Mouse (Mus musculus) neural tube, embryonic 14.5 days (tissue): ENCODE measurements around the gene Elk4. TPM values are rescaled to one million over a fixed set of nuclear protein-coding genes. Genes with fewer than 3 reads are reported as not detected.

ENCODE experiments used
- ATAC-seq: fragments of 200-750 bp; cut with Nextera tagmentation; 2 replicates; pipeline ENCODE4 v1.8.0; 2017; ENCODE audit warnings: low read depth, mild to moderate bottlenecking, moderate TSS enrichment, moderate library complexity
- H3K27ac ChIP-seq: fragments of 300-500 bp; sonication (generic); 2 replicates; pipeline ENCODE4 v1.5.1; 2014; ENCODE audit warnings: low read depth, mild to moderate bottlenecking, control low read depth, low read length, moderate library complexity, mixed read lengths
- H3K27me3 ChIP-seq: fragments of 300-500 bp; sonication (generic); 2 replicates; pipeline ENCODE4 v1.6.1; 2014; ENCODE audit warnings: low read length; ENCODE audit not compliant: control insufficient read depth, insufficient read depth
- H3K36me3 ChIP-seq: fragments of 300-500 bp; sonication (generic); 2 replicates; pipeline ENCODE4 v1.6.1; 2014; ENCODE audit warnings: low read length, mixed read lengths; ENCODE audit not compliant: control insufficient read depth, insufficient read depth
- H3K4me1 ChIP-seq: fragments of 300-500 bp; sonication (generic); 2 replicates; pipeline ENCODE4 v1.6.1; 2014; ENCODE audit warnings: low read length; ENCODE audit not compliant: control insufficient read depth, insufficient read depth
- H3K4me2 ChIP-seq: fragments of 300-500 bp; sonication (generic); 2 replicates; pipeline ENCODE4 v1.6.1; 2014; ENCODE audit warnings: mild to moderate bottlenecking, low read depth, low read length, control low read depth
- H3K4me3 ChIP-seq: fragments of 300-500 bp; sonication (generic); 2 replicates; pipeline ENCODE4 v1.5.1; 2014; ENCODE audit warnings: low read depth, low read length, control low read depth, mixed read lengths
- H3K9ac ChIP-seq: fragments of 300-500 bp; sonication (generic); replicated peaks from 2 replicates; pipeline ENCODE4 v1.6.1; 2014; ENCODE audit warnings: low read depth, mild to moderate bottlenecking, control low read depth, low read length, mixed read lengths
- H3K9me3 ChIP-seq: fragments of 300-500 bp; sonication (generic); 2 replicates; pipeline ENCODE4 v1.6.1; 2016; ENCODE audit warnings: low read length; ENCODE audit not compliant: control insufficient read depth
- WGBS: fragments of 180-500 bp; shearing (Covaris S2); extraction: QIAGEN DNeasy Blood & Tissue Kit; methylation state at CpG from one replicate; pipeline ENCODE4 v1.1.7; 2014; 5-methylcytosine and 5-hydroxymethylcytosine counted together
- polyA plus RNA-seq: library from polyadenylated mRNA; unstranded; fragments of >200 nt; fragmentation: Nextera tagmentation; extraction: Ambion mirVana; gene quantifications from 2 replicates; pipeline ENCODE4 v1.2.1, GENCODE M21; 2014

Elk4 gene
- polyA plus RNA-seq, 1 experiment from 2014 or later: 13.8 TPM

GRCm38 (mm10) chr1:132043759-132044158 lies 36.4 kb downstream of the Elk4 start:
- Histone ChIP-seq H3K36me3 (no peaks in the 10 kb centered on the region), H3K9me3 (no peaks in the 10 kb centered on the region), H3K4me1 (no peaks in the 10 kb centered on the region), H3K4me3 (no peak overlapping the region), H3K4me2 (no peak overlapping the region), H3K27me3 (no peaks in the 10 kb centered on the region), H3K9ac (no peak overlapping the region), H3K27ac (no peak overlapping the region)
- WGBS: 77% methylated on average over 4 of the region's 4 CpGs
- ATAC-seq: no peak

GRCm38 (mm10) chr1:132046143-132046735 lies 38.8 kb downstream of the Elk4 start:
- Histone ChIP-seq H3K36me3 (no peaks in the 10 kb centered on the region), H3K27me3 (no peaks in the 10 kb centered on the region), H3K4me1 (no peaks in the 10 kb centered on the region), H3K9ac (no peak overlapping the region), H3K4me3 (no peak overlapping the region), H3K27ac (no peak overlapping the region), H3K4me2 (no peak overlapping the region), H3K9me3 (no peaks in the 10 kb centered on the region)
- peak; percentile 71 for ATAC-seq
- WGBS: 25% methylated on average over 15 of the region's 15 CpGs

- H3K4me2 ChIP-seq: no peak overlapping the region
- 81% methylated on average over 3 of the region's 3 CpGs for WGBS
Observed at GRCm38 (mm10) chr1:132051746-132052145, 44.3 kb downstream of the Elk4 start.

GRCm38 (mm10) chr1:132054387-132054786 lies 47.0 kb downstream of the Elk4 start:
- 79% methylated on average over 3 of the region's 3 CpGs for WGBS
- ATAC-seq: no peak
- Histone ChIP-seq H3K4me2 (no peak overlapping the region), H3K9me3 (no peaks in the 10 kb centered on the region), H3K9ac (no peak overlapping the region), H3K4me3 (no peak overlapping the region), H3K4me1 (no peaks in the 10 kb centered on the region), H3K27me3 (no peaks in the 10 kb centered on the region), H3K36me3 (no peaks in the 10 kb centered on the region), H3K27ac (no peak overlapping the region)

More at GRCm38 (mm10) chr1:132051746-132052145, 44.3 kb downstream of the Elk4 start:
- Histone ChIP-seq H3K27ac (no peak overlapping the region), H3K4me3 (no peak overlapping the region), H3K9ac (no peak overlapping the region), H3K36me3 (no peaks in the 10 kb centered on the region), H3K4me1 (no peaks in the 10 kb centered on the region), H3K27me3 (no peaks in the 10 kb centered on the region), H3K9me3 (no peaks in the 10 kb centered on the region)
- no peak for ATAC-seq

DNA sequence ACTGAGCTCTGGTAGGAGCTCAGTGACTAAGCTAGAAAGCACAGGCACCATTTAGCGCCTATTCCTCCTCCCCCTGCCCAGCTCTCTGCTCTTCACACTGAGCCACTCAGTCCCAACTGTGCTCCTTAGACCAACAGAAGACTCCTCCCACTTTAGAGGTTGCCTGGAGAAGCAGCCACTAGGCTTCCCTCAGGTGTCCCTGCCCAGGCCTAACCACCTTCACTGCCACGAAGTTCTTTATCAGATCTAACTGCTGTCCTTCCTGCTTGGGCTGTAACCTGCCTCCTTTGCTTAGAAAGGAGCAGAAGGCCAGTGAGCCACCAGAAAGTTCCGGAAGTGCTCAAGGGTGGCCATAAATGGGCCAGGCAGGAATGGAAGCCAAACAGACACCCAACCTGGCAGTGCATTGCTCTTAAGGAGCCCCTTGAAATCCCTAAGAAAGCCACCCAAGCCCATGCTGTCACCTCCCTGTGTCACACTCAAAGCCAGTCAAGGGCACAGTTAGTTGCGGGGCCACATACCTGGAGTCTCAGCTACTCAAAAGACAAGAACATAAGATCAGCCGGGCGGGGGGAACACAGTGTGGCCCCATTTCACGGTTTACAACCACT lies 47.8 kb downstream of the Elk4 start:
- ATAC-seq: no peak
- Histone ChIP-seq H3K27me3 (no peaks in the 10 kb centered on the region), H3K4me3 (no peak overlapping the region), H3K36me3 (no peaks in the 10 kb centered on the region), H3K27ac (no peak overlapping the region), H3K9me3 (no peaks in the 10 kb centered on the region), H3K4me2 (no peak overlapping the region), H3K4me1 (no peaks in the 10 kb centered on the region), H3K9ac (no peak overlapping the region)
- 87% methylated on average over 7 of the region's 7 CpGs for WGBS

- H3K4me2 ChIP-seq: no peak overlapping the region
- no peaks in the 10 kb centered on the region for H3K9me3 ChIP-seq
- 93% methylated on average over 5 of the region's 5 CpGs for WGBS
- no peak overlapping the region for H3K4me3 ChIP-seq
- no peaks in the 10 kb centered on the region for H3K27me3 ChIP-seq
- no peaks in the 10 kb centered on the region for H3K4me1 ChIP-seq
- H3K9ac ChIP-seq: no peak overlapping the region
- H3K36me3 ChIP-seq: no peaks in the 10 kb centered on the region
- ATAC-seq: no peak
- H3K27ac ChIP-seq: no peak overlapping the region
Observed at GRCm38 (mm10) chr1:132058558-132058957, 51.2 kb downstream of the Elk4 start.

DNA sequence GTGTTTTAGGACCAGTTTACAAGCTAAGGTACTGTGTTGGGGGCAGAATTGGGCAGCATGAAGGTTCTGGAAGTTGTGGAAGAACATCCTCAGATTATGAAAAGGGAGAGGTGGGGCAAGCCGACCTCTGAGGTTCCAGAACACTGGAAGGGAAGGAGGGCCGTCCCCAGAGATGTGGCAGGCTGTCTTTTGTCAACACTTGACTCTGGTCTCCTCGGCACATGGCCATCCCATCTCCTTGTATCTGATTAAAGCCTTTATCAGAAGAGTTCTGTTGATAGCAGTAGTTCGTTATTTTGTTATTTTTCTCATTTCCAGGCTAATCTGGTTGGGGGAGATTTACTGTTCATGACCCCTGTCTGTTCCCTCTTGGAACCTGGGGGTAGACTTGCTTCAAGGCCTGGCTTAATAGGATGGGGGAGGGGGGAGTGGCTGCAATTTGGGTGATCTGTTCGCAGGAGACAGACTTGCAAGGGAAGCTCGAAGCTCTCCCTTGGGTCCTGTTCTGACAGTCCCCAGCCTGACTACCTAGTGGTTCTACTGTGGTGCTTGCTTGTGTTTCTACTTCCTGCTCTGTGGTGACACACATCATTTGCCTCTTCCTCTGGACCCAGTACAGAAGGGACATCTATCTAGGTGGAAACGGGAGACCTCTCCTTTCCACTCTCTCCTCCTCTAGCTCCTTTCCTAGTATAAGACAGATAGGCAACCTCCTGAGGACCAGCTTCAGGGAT lies 52.8 kb downstream of the Elk4 start:
- H3K9me3 ChIP-seq: no peaks in the 10 kb centered on the region
- no peak for ATAC-seq
- H3K4me1 ChIP-seq: no peaks in the 10 kb centered on the region
- no peak overlapping the region for H3K4me2 ChIP-seq
- no peak overlapping the region for H3K9ac ChIP-seq
- H3K4me3 ChIP-seq: no peak overlapping the region
- H3K36me3 ChIP-seq: no peaks in the 10 kb centered on the region
- WGBS: 71% methylated on average over 7 of the region's 7 CpGs
- H3K27me3 ChIP-seq: no peaks in the 10 kb centered on the region
- no peak overlapping the region for H3K27ac ChIP-seq

DNA sequence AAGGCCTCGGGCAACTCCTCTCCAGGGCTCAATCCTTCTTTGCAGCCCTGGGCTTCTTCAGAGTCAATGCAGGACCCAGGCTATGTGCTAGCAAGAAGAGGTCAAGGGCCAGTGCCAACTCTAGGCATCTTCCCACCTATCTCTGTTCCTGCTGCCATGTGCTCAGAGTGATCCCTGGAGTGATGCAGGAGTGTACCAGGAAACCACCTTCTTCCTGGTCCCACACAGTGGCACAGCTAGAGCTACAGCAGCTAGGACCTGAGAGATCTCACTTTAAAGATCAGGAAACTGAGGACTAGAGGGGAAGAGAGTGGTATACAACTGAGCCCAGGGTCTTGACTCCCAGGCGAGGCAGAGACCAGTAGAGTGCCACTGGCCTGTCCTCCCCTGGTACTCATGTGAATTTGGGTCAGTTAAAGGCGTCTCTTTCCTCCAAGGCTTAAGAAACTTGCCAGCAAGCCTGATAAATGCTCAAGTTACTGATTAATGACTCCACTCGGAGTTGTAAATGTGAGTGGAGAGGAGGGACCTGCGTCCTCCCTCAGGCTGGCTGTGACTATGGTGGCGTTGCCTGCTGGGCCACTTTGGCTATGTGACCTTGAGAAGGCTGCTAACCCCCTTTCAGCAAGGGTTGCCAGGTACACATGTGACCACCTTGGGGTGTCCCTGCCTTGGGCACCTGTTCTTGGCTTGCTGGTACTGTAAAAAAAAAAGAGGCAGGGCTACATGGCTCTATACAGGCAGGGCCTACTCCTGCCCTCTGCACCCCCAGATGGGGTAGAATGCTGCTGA lies 54.5 kb downstream of the Elk4 start:
- 48% methylated on average over 6 of the region's 6 CpGs for WGBS
- no peaks in the 10 kb centered on the region for H3K27me3 ChIP-seq
- ATAC-seq: no peak
- no peaks in the 10 kb centered on the region for H3K36me3 ChIP-seq
- H3K4me3 ChIP-seq: no peak overlapping the region
- H3K4me2 ChIP-seq: no peak overlapping the region
- no peaks in the 10 kb centered on the region for H3K4me1 ChIP-seq
- no peak overlapping the region for H3K27ac ChIP-seq
- H3K9me3 ChIP-seq: no peaks in the 10 kb centered on the region
- H3K9ac ChIP-seq: no peak overlapping the region
